Mouse (Mus musculus): ENCODE data around the gene Aicda.

GRCm38 (mm10) chr6:122519384-122519783, 34.2 kb upstream of the Aicda start:
- TF ChIP-seq CTCF (IDR thresholded peaks at IDR 0.05; ENCODE audit: low read depth) (no peak; the same call in 1 of the 2 replicates), EP300 (IDR thresholded peaks at IDR 0.05; ENCODE audit: low read depth) (no peak)

Data from liver, embryonic 14.5 days (tissue).